Mouse (Mus musculus) midbrain, embryonic 10.5 days (tissue): Measurements from ENCODE around the gene Vmn2r62. TPM values are rescaled to one million over a fixed set of nuclear protein-coding genes. Genes with fewer than 3 reads are reported as not detected.
"Not testable (repeated sequence)": the region's sequence is repeated elsewhere in the genome, so short reads cannot be mapped to it uniquely, and the experiment has no call there.

Experiments used
- DNase-seq: peaks from one replicate; pipeline ENCODE4 v3.0.0-alpha.2; 2017; ENCODE audit warnings: low spot score
- H3K27ac ChIP-seq: fragments of 300-500 bp; sonication (generic); replicated peaks from 2 replicates; pipeline ENCODE4 v1.5.1; 2016; ENCODE audit warnings: mild to moderate bottlenecking
- H3K27me3 ChIP-seq: fragments of 300-500 bp; sonication (generic); 2 replicates; pipeline ENCODE4 v1.6.1; 2016; ENCODE audit warnings: low read depth, mild to moderate bottlenecking; ENCODE audit not compliant: poor library complexity, severe bottlenecking
- H3K36me3 ChIP-seq: fragments of 300-500 bp; sonication (generic); 2 replicates; pipeline ENCODE4 v1.6.1; 2016; ENCODE audit warnings: mild to moderate bottlenecking, moderate library complexity
- H3K4me1 ChIP-seq: fragments of 300-500 bp; sonication (generic); 2 replicates; pipeline ENCODE4 v1.6.1; 2016
- H3K4me3 ChIP-seq: fragments of 300-500 bp; sonication (generic); 2 replicates; pipeline ENCODE4 v1.5.1; 2016; ENCODE audit warnings: mild to moderate bottlenecking, moderate library complexity
- H3K9me3 ChIP-seq: fragments of 300-500 bp; sonication (generic); replicated peaks from 2 replicates; pipeline ENCODE4 v1.6.1; 2016; ENCODE audit warnings: mild to moderate bottlenecking
- WGBS: fragments of 180-500 bp; shearing (Covaris S2); methylation state at CpG from one replicate; pipeline ENCODE4 v1.1.7; 2016; 5-methylcytosine and 5-hydroxymethylcytosine counted together
- polyA plus RNA-seq: library from polyadenylated mRNA; unstranded; fragments of >200 nt; fragmentation: Nextera tagmentation; extraction: Ambion mirVana; gene quantifications from 2 replicates; pipeline ENCODE4 v1.2.1, GENCODE M21; 2016

The Vmn2r62 gene
- polyA plus RNA-seq, result not detected in 2 replicates

DNA sequence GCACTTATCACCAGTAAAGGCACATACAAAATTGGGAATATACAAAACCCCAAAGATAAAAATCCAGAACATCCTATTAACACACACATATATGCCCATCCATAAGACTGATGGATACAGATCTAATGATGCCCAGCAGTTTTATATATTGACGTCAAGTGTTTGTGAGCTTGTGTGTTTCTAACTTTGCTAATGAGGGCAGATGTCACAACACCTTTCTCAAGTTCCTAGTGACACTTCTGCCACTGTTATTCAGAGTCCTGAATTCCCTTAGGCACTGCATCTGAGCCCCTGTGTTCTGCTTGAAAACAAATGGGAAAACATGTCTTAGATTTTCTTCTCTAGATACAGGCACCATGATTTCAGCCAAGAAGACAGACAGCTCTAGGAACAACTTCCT lies at the start of gene Vmn2r62:
Vmn2r62 (minus strand) TSS at position 101 of the 400 bp plus-strand sequence.
- not testable (repeated sequence) for H3K27me3 ChIP-seq, H3K36me3 ChIP-seq, H3K4me1 ChIP-seq, DNase-seq, H3K27ac ChIP-seq, H3K9me3 ChIP-seq, H3K4me3 ChIP-seq
- WGBS, result no CpG with 5 or more reads among the region's 1 CpGs

DNA sequence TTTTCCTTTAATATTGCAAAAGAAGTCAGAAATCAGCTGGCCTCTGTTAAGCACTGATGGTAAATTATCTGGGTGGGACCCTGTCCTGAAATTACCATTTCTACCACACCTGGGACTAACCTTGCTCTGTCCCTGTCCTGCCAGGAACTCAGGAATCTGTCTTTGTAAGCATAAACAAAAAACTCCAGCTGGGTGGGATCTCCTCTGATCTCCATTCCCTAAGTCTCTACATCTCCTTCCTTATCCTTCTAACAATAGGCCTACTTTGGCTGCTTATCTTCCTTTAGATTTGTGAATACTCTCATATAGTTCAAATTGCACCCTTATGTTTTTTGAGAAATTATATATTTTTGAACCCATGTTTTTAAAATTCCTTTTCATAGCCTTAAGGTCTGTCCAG lies 45.0 kb upstream of the Vmn2r62 start:
- DNase-seq, H3K27me3 ChIP-seq, H3K36me3 ChIP-seq, H3K4me3 ChIP-seq, H3K4me1 ChIP-seq, H3K27ac ChIP-seq: not testable (repeated sequence)
- H3K9me3 ChIP-seq, result peaks cover 22% of the 10 kb centered on the region; the same call in 1 of the 2 replicates

DNA sequence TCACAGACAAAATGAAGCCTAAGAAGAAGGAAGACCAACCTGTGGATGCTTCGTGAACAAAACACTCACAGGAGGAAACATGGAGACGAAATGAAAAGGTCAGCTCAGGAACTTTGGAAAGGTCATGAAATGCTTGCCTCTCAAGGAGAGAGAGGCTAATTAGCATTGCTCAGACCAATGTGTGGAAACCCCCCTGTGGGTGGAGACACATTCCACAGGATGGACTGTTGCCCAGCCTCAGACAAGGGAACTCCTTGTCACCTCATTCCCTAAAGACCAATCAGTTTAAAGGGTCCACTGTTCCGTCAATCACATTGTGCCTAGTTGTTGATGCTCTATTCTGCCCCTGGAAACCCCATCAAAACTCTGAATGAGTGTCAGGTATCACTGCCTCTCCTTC lies 38.9 kb upstream of the Vmn2r62 start:
- WGBS, result 80% methylated on average over 3 of the region's 3 CpGs
- DNase-seq, result no peak
- Histone ChIP-seq H3K4me1 (no peaks in the 10 kb centered on the region), H3K36me3 (no peaks in the 10 kb centered on the region), H3K27me3 (no peaks in the 10 kb centered on the region), H3K9me3 (peaks cover 38% of the 10 kb centered on the region), H3K4me3 (no peak overlapping the region), H3K27ac (no peak overlapping the region)

DNA sequence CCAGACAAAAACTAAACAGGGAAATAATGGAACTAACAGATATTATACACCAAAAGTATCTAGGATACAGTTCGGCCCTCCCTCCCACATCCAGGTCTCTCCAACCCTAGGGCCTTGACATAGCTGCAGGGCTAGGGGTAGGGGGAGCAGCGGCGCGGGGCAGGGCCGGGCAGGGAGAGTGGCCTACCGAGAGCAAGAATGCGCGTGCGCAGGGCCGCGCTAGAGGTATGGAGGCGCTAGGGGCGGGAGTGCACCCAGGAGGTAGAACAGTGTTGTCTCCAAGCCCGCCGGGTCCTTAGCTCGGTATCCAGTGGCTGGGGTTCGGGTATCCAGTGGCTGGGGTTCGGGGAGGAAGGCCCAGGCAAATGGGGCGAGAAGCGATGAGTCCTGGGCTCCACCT lies 43.5 kb downstream of the Vmn2r62 start:
- H3K27me3 ChIP-seq, result no peaks in the 10 kb centered on the region
- H3K4me1 ChIP-seq, result no peaks in the 10 kb centered on the region
- DNase-seq, result no peak
- no peak overlapping the region for H3K4me3 ChIP-seq
- 42% methylated on average over 20 of the region's 20 CpGs for WGBS
- peaks cover 10% of the 10 kb centered on the region for H3K9me3 ChIP-seq
- no peak overlapping the region for H3K27ac ChIP-seq
- H3K36me3 ChIP-seq, result no peaks in the 10 kb centered on the region

DNA sequence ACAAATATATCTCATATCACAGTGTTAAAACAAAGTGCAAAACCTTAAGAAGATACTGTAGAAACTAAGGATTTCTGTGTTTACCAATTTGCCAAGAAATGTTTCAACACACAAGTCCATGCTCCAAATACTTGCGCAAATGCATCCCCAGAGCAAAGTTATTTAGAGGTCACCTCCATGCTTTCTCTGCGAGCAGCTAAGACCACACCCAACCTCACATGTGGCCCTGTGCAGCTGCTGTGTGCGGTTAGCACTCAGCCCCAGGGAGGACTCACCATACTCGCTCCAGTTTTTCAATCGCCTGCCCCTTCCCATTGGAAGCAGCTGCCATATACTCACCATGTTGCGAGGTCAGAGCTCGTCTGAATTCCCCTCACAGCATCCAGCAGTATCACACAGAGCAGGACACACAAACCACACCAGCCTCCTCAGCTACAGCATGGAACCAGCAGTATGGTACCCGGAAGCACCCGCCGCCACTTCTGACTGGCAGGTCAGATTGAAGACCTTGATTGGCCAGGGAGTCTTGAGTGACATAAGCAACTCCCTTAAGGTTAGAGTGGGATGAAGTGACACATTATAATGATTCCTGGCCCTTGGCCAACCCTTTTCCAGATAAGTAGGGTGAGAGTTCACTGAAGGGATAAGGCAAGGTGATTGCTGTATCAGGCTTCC lies 54.7 kb downstream of the Vmn2r62 start:
- peaks cover 54% of the 10 kb centered on the region for H3K9me3 ChIP-seq
- H3K36me3 ChIP-seq, result no peaks in the 10 kb centered on the region
- no peak overlapping the region for H3K4me3 ChIP-seq
- H3K4me1 ChIP-seq, result no peaks in the 10 kb centered on the region
- no peak for DNase-seq
- WGBS, result 87% methylated on average over 10 of the region's 10 CpGs
- H3K27ac ChIP-seq, result no peak overlapping the region
- H3K27me3 ChIP-seq, result no peaks in the 10 kb centered on the region

DNA sequence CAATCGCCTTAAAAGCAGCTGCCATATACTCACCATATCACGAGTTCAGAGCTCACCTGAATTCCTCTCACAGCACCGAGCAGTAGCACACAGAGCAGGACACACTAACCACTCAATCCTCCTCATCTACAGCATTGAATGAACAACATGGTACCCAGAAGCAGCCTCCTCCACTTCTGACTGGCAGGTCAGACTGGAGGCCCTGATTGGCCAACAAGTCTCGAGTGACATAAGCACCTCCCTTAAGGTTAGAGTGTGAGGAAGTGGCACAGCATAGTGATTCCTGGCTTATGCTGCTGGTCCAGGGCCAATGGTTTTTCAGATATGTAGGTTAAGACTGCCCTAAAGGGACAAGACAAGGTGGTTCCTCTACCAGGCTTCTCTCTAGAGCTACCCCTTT lies 66.4 kb downstream of the Vmn2r62 start, which contains the start of gene Gm17067:
Gm17067 (minus strand) TSS at position 101 of the 400 bp plus-strand sequence.
- H3K4me3 ChIP-seq, DNase-seq, H3K27me3 ChIP-seq, H3K27ac ChIP-seq, H3K4me1 ChIP-seq, H3K36me3 ChIP-seq: not testable (repeated sequence)
- peaks cover 43% of the 10 kb centered on the region for H3K9me3 ChIP-seq
- 87% methylated on average over 4 of the region's 4 CpGs for WGBS

Other genes with a start within 250 kb of the Vmn2r62 start
- not detected in 2 replicates for gene Gm21028, start 214.9 kb downstream of the Vmn2r62 start, polyA plus RNA-seq
- 1.0 and 1.3 TPM in 2 replicates for gene Zfp977, start 201.0 kb downstream of the Vmn2r62 start, polyA plus RNA-seq
- 2.7 and 2.9 TPM in 2 replicates for gene Zfp976, start 150.9 kb downstream of the Vmn2r62 start, polyA plus RNA-seq
- gene Zfp975, start 100.8 kb downstream of the Vmn2r62 start, polyA plus RNA-seq, result 7.2 and 8.1 TPM in 2 replicates
- gene Gm17067, start 66.5 kb downstream of the Vmn2r62 start, polyA plus RNA-seq, result not detected in 2 replicates
- gene Gm2381, start 73.7 kb upstream of the Vmn2r62 start, polyA plus RNA-seq, result not detected in 2 replicates
- gene Vmn2r63, start 140.3 kb upstream of the Vmn2r62 start, polyA plus RNA-seq, result not detected in 2 replicates
- gene Gm9268, start 225.2 kb upstream of the Vmn2r62 start, polyA plus RNA-seq, result not detected in 2 replicates